Mouse (Mus musculus) midbrain, embryonic 11.5 days (tissue): ENCODE measurements around the gene Fam187a. TPM values are rescaled to one million over a fixed set of nuclear protein-coding genes. Genes with fewer than 3 reads are reported as not detected.

Source experiments
- ATAC-seq: fragments of 200-750 bp; cut with Nextera tagmentation; 2 replicates; pipeline ENCODE4 v1.8.0; 2017; ENCODE audit warnings: moderate TSS enrichment, moderate library complexity; ENCODE audit not compliant: low FRiP score
- DNase-seq: peaks from one replicate; pipeline ENCODE4 v3.0.0; 2015; ENCODE audit warnings: low spot score; ENCODE audit errors: missing footprints
- H3K27ac ChIP-seq: fragments of 300-500 bp; sonication (generic); 2 replicates; pipeline ENCODE4 v1.5.1; 2014; ENCODE audit warnings: low read depth, low read length
- H3K27me3 ChIP-seq: fragments of 300-500 bp; sonication (generic); 2 replicates; pipeline ENCODE4 v1.6.1; 2014; ENCODE audit warnings: mild to moderate bottlenecking, low read length, moderate library complexity, mixed read lengths; ENCODE audit not compliant: control insufficient read depth, insufficient read depth
- H3K36me3 ChIP-seq: fragments of 300-500 bp; sonication (generic); 2 replicates; pipeline ENCODE4 v1.6.1; 2014; ENCODE audit warnings: mild to moderate bottlenecking, low read length, moderate library complexity, mixed read lengths; ENCODE audit not compliant: control insufficient read depth, insufficient read depth
- H3K4me1 ChIP-seq: fragments of 300-500 bp; sonication (generic); 2 replicates; pipeline ENCODE4 v1.6.1; 2014; ENCODE audit warnings: low read length; ENCODE audit not compliant: control insufficient read depth, insufficient read depth
- H3K4me2 ChIP-seq: fragments of 300-500 bp; sonication (generic); 2 replicates; pipeline ENCODE4 v1.6.1; 2014; ENCODE audit warnings: mild to moderate bottlenecking, moderate library complexity
- H3K4me3 ChIP-seq: fragments of 300-500 bp; sonication (generic); 2 replicates; pipeline ENCODE4 v1.5.1; 2014; ENCODE audit warnings: low read depth, low read length
- H3K9ac ChIP-seq: fragments of 300-500 bp; sonication (generic); 2 replicates; pipeline ENCODE4 v1.6.1; 2014; ENCODE audit warnings: low read length
- H3K9me3 ChIP-seq: fragments of 300-500 bp; sonication (generic); 2 replicates; pipeline ENCODE4 v1.6.1; 2016; ENCODE audit warnings: low read length; ENCODE audit not compliant: control insufficient read depth
- WGBS: fragments of 180-500 bp; shearing (Covaris S2); extraction: QIAGEN DNeasy Blood & Tissue Kit; methylation state at CpG from one replicate; pipeline ENCODE4 v1.1.7; 2014; 5-methylcytosine and 5-hydroxymethylcytosine counted together
- polyA plus RNA-seq: library from polyadenylated mRNA; unstranded; fragments of >200 nt; fragmentation: Nextera tagmentation; extraction: Ambion mirVana; gene quantifications from 2 replicates; pipeline ENCODE4 v1.2.1, GENCODE M21; 2014

The Fam187a gene
- polyA plus RNA-seq, 1 experiment from 2014 or later: 0.11 TPM

GRCm38 (mm10) chr11:102901199-102901598, 16.2 kb downstream of the Fam187a start:
- no peak overlapping the region for H3K27ac ChIP-seq
- no peaks in the 10 kb centered on the region; the same call in 1 of the 2 replicates for H3K4me1 ChIP-seq
- peaks cover 5% of the 10 kb centered on the region; the same call in 1 of the 2 replicates for H3K36me3 ChIP-seq
- ATAC-seq (no peak), DNase-seq (no peak)
- H3K4me2 ChIP-seq: no peak overlapping the region
- 68% methylated on average over 4 of the region's 4 CpGs for WGBS
- no peak overlapping the region for H3K9ac ChIP-seq
- H3K9me3 ChIP-seq: no peaks in the 10 kb centered on the region
- H3K4me3 ChIP-seq: no peak overlapping the region
- no peaks in the 10 kb centered on the region for H3K27me3 ChIP-seq

- Histone ChIP-seq H3K27me3 (no peaks in the 10 kb centered on the region), H3K9ac (no peak overlapping the region), H3K4me1 (no peaks in the 10 kb centered on the region; the same call in 1 of the 2 replicates), H3K27ac (no peak overlapping the region), H3K4me2 (no peak overlapping the region), H3K9me3 (no peaks in the 10 kb centered on the region), H3K36me3 (peaks cover 13% of the 10 kb centered on the region), H3K4me3 (no peak overlapping the region)
- whole genome bisulfite sequencing: 78% methylated on average over 5 of the region's 5 CpGs
- ATAC-seq (no peak), DNase-seq (no peak)
Observed at GRCm38 (mm10) chr11:102902107-102902506, 17.1 kb downstream of the Fam187a start.

- Histone ChIP-seq H3K4me1 (no peaks in the 10 kb centered on the region; the same call in 1 of the 2 replicates), H3K27me3 (no peaks in the 10 kb centered on the region), H3K4me2 (no peak overlapping the region), H3K9me3 (no peaks in the 10 kb centered on the region), H3K36me3 (peaks cover 27% of the 10 kb centered on the region), H3K9ac (no peak overlapping the region), H3K4me3 (no peak overlapping the region), H3K27ac (no peak overlapping the region)
- ATAC-seq (no peak), DNase-seq (no peak)
- 81% methylated on average over 7 of the region's 7 CpGs for WGBS
Observed at GRCm38 (mm10) chr11:102903654-102904053, 18.7 kb downstream of the Fam187a start.

- no peaks in the 10 kb centered on the region for H3K4me1 ChIP-seq
- no peaks in the 10 kb centered on the region for H3K27me3 ChIP-seq
- DNase-seq (no peak), ATAC-seq (no peak)
- no peak overlapping the region for H3K9ac ChIP-seq
- peaks cover 62% of the 10 kb centered on the region for H3K36me3 ChIP-seq
- no peak overlapping the region for H3K27ac ChIP-seq
- 85% methylated on average over 7 of the region's 7 CpGs for WGBS
- H3K9me3 ChIP-seq: no peaks in the 10 kb centered on the region
- H3K4me2 ChIP-seq: no peak overlapping the region
- no peak overlapping the region for H3K4me3 ChIP-seq
Observed at GRCm38 (mm10) chr11:102911376-102911775, 26.4 kb downstream of the Fam187a start.

GRCm38 (mm10) chr11:102915380-102915779, 30.4 kb downstream of the Fam187a start:
- no peaks in the 10 kb centered on the region for H3K27me3 ChIP-seq
- H3K36me3 ChIP-seq: peaks cover 31% of the 10 kb centered on the region
- 90% methylated on average over 9 of the region's 9 CpGs for WGBS
- H3K27ac ChIP-seq: no peak overlapping the region
- no peak overlapping the region for H3K4me3 ChIP-seq
- no peak overlapping the region for H3K4me2 ChIP-seq
- DNase-seq (no peak), ATAC-seq (no peak)
- no peak overlapping the region for H3K9ac ChIP-seq
- no peaks in the 10 kb centered on the region for H3K4me1 ChIP-seq
- H3K9me3 ChIP-seq: no peaks in the 10 kb centered on the region

- Histone ChIP-seq H3K9ac (no peak overlapping the region), H3K27me3 (no peaks in the 10 kb centered on the region), H3K4me3 (no peak overlapping the region), H3K9me3 (no peaks in the 10 kb centered on the region), H3K36me3 (peaks cover 23% of the 10 kb centered on the region), H3K27ac (no peak overlapping the region), H3K4me2 (no peak overlapping the region), H3K4me1 (peaks cover 7% of the 10 kb centered on the region; the same call in 1 of the 2 replicates)
- ATAC-seq (no peak), DNase-seq (no peak)
- 93% methylated on average over 4 of the region's 4 CpGs for WGBS
Observed at GRCm38 (mm10) chr11:102918077-102918476, 33.1 kb downstream of the Fam187a start.

GRCm38 (mm10) chr11:102921491-102921890, 36.5 kb downstream of the Fam187a start:
- ATAC-seq (no peak), DNase-seq (no peak)
- peak overlapping the region; percentile 25; the same call in 1 of the 2 replicates for H3K27ac ChIP-seq
- H3K4me3 ChIP-seq: no peak overlapping the region
- no peaks in the 10 kb centered on the region for H3K36me3 ChIP-seq
- peaks cover 13% of the 10 kb centered on the region for H3K4me1 ChIP-seq
- no peak overlapping the region for H3K9ac ChIP-seq
- WGBS: 84% methylated on average over 6 of the region's 6 CpGs
- H3K9me3 ChIP-seq: no peaks in the 10 kb centered on the region
- no peaks in the 10 kb centered on the region for H3K27me3 ChIP-seq
- H3K4me2 ChIP-seq: no peak overlapping the region

GRCm38 (mm10) chr11:102924557-102925350, 39.8 kb downstream of the Fam187a start, which contains the start of gene Kif18b:
Gene Kif18b, minus strand, starts transcription at chr11:102925124.
- H3K27me3 ChIP-seq: no peaks in the 10 kb centered on the region

GRCm38 (mm10) chr11:102925351-102925717, 40.4 kb downstream of the Fam187a start:
- DNase-seq (no peak), ATAC-seq (peak; percentile 56; the same call in 1 of the 2 replicates)
- Histone ChIP-seq H3K27ac (peak overlapping the region; percentile 89), H3K4me3 (peak overlapping the region; percentile 76), H3K36me3 (no peaks in the 10 kb centered on the region), H3K9ac (peak overlapping the region; percentile 66), H3K27me3 (no peaks in the 10 kb centered on the region), H3K9me3 (no peaks in the 10 kb centered on the region), H3K4me1 (peaks cover 13% of the 10 kb centered on the region), H3K4me2 (peak overlapping the region; percentile 59)
- WGBS: 1% methylated on average over 10 of the region's 10 CpGs

More at GRCm38 (mm10) chr11:102924557-102925350, 39.8 kb downstream of the Fam187a start, which contains the start of gene Kif18b:
- Histone ChIP-seq H3K4me1 (peaks cover 13% of the 10 kb centered on the region), H3K9ac (peak within 1 kb of the TSS; percentile 89), H3K9me3 (no peaks in the 10 kb centered on the region), H3K27ac (peak within 1 kb of the TSS; percentile 89), H3K4me2 (peak within 1 kb of the TSS; percentile 59), H3K36me3 (no peaks in the 10 kb centered on the region), H3K4me3 (peak within 1 kb of the TSS; percentile 76)
- peak; percentile 99 for DNase-seq
- ATAC-seq: peak; percentile 94
- WGBS: under 1% methylated on average over 62 of the region's 62 CpGs
